Mouse (Mus musculus) cerebellum, adult 11-12 months (tissue): ENCODE results near the gene Slc16a7.

Experiments
- DNase-seq: peaks from one replicate; pipeline ENCODE4 v3.0.0; 2022

The Slc16a7 gene

DNA sequence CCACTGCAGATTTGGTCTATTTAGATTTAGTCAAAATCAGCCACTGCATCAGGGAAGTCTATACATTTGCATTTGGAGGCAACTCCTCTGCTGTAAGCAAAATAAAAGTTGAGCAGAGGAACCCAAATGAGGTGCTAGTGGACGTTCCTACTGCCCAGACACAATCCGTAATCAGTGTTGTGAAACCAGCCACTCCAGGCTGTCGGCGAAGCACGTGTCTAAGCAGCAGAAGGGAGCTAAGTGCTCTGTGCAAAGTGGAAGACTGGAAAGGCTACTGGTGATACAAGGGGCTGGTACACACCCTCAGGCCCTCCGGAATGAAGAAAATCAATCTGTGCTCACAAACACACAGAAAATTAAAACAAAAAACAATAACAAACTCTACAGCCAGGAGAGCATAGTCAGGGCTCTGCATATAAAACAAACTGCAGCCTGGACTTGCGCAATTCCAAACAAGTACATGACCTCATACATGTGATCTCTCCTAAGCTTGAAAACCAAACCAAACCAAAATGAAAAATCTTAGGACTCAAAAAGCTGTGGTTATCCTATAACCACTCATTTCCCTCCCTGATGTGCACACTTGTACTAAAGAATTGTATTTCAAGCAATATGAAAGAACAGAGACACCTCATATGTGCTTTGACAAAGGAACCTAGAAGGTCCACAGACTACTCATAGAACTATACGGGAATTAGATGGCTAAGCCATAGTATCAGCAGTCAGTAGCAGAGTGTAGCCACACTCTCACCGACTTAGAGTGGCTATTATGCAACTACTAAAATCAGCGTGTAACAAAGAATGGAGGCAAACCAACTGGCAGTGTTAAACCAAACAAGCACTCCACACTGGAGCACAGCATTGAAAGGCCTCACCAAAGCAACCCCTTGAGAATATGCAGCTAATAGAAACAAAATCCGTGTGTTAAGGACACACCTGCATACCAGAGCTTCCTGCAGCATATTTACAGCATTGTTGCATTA lies 67.5 kb downstream of the Slc16a7 start:
- no peak for DNase-seq

DNA sequence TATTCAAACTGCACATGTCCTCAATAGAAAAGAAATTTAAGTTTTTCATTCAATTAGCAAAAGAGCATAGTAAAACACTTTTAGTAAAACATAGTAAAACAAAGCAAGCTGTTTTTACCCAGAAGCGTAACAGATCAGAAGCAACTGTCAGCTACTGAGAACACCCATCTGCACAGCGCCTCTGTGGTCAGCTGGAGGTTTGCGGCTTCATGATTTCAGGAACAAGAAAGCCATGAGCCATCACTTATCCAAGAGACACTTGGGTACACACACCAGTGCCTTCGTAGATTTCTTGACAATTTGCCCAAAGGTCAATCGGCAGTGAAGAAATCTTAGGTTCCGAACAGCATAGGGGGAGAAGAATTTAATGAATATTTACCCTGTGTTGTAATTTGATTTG lies 71.9 kb downstream of the Slc16a7 start:
- no peak for DNase-seq

DNA sequence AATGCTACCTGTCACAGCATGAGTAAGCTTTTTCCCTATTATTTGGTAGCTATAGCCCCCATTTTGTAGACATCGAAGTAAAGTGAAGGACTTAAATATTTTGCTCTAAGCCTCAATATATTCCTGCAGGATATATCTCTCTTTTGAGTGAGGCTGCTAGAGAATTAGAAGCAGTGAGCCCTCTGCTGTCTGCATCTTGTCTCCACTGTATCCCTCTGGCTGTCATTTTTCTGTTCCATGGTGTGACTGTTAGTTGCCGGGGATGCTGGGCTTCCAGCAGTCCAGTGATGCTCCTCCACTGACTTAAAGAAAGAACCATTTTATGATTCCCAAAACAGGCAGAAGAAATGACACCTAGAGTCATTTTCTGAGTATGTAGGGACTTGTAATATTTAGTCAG lies 78.4 kb downstream of the Slc16a7 start:
- DNase-seq, result no peak

DNA sequence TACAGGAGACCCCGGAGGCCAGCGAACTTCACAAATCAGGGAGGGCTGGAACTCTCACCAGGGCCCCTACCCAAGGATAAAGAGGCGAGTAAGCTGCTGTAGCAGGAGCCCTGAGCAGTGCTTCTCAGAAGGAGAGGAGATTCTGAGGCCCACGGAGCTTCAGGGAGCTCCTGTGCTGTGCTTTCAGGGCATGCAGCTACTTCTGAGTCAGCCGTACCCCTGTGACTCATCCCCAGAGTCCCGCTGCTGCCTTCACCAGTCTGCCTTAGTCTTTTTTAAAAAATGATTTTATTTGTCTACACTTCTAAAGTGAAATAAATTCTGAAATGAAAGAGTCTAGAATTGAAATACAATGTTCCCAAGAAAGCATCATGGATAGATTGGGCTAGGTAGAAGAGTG lies 91.2 kb downstream of the Slc16a7 start:
- DNase-seq, result no peak

DNA sequence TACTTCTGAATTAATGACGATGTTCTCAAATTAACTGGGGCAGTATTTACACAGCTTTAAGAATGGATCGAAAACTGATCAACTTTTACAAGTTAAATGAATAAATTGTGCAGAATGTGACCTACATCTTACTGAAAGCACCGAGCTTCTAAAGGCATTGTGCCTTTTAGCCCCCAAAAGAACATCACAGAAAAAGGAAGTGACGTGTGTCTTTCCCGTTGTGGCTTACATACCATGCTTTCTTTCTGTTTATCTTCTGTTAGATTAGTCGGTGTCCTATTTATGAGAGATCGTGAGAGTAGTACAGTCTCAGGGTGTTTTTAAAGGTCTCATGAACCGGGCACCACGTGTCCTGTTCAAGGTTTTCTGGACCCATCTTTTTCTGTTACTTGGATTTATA lies 98.9 kb downstream of the Slc16a7 start:
- no peak for DNase-seq

DNA sequence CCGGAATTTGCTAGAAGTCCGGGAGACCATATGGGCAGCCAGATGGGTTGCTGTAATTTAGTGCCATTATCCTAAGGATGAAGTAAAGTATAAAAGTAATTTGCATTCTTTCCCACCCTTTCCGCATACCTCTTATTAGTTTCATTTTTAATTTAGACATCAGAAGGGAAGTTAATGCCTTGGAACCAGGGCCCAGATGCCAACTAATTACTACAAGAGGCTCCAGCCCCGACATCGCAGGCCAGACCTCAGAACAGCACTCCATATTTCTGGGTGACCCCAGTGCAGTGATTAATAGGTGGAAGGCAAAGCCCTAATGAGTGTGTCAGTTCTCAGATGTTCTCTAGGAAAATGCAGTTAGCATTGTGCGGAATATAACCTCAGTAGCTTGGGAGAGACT lies 100.7 kb downstream of the Slc16a7 start:
- DNase-seq, result no peak

DNA sequence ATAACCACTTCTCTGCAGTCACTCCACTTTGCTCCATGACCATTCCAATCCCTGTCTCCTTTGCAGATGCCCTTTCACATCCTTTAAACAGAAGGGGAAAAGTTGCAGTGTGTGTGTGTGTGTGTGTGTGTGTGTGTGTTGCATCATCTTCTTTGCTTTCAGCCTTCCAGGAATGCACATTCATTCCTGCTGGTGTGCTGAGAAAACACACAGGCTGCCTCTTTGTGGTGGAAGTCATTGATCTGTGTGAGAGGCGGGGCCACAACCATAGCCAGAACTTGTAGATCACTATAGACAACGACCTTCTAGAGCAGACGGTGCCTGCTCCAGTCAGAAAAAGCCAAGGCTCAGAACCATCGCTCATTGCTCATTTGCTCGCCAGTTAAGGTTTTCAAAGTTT lies 103.9 kb downstream of the Slc16a7 start:
- DNase-seq, result no peak

DNA sequence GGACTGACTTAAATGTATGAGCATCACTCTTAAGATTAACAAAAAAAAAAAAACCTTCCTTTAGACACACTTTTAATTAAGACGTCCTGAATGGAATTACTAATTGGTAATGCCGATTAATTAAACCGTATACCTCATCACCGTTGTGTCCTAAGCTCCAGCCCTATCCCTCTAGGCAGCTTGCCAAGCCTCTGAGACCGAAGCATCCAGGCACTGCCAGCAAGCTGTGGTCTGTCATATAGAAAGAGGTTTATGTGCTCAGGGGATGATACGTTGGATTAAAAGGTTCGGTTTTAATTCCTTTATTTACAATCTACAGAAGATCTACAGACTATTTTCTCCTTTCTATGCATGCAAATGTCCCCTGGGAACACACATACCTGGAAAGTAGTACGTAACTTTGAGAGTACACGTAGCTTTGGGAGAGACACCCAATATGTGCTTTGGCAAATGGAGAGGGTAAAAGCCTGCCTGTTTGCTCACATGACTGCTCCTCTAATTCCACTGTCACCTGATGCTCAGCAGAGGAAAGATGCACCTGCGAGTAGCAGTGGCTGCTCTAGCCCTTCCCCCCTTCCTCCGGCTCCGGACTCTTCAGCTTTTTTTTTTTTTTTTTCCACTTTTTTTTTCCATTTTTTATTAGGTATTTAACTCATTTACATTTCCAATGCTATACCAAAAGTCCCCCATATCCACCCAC lies 114.0 kb downstream of the Slc16a7 start:
- DNase-seq, result no peak

DNA sequence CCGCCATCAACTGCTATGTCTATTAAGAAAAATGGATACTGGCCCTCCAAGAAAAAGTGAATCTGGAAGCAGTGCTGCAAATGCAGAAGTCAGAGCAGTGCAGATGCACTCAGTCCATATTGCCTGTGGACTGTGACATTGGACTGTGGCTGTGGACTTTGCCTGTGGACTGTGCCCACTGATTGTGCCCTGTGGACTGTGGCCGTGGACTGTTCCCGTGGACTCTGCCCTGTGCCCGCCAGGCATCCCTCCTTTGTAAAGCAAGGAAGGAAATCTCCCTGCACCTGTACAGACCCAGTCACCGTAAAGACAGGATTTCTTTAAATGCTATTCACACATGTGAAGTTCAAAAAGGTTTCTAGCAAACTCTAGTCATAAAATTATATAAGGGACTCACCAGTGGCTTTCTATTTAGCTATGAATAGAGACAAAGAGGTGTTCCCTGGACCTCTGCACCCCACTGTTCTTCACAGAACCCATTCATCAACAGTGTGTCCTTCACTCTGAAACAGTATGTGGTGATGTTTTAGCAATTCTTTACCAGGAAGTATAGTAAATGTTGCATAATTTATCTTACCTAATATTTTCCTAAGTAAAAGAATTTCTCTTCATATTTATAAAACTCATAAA lies 114.6 kb downstream of the Slc16a7 start:
- no peak for DNase-seq

DNA sequence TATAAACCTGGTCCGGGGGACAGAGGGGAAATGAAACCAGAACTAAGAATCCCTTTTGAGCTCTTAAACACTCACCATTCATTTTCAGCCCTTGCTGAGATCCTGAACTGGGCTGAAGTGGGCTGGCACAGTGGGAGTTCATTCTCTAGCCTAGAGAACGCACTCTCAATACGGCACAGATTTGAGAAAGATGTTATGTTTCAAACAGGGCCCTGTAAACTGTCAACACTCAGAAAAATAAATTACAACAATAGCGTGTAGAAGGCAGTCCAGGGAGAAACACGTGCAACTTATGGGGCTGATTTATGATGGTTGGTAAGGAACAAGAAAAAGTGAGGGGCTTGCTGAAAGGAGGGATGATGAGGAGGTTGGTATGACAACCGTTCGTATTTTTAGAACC lies 115.5 kb downstream of the Slc16a7 start:
- no peak for DNase-seq

DNA sequence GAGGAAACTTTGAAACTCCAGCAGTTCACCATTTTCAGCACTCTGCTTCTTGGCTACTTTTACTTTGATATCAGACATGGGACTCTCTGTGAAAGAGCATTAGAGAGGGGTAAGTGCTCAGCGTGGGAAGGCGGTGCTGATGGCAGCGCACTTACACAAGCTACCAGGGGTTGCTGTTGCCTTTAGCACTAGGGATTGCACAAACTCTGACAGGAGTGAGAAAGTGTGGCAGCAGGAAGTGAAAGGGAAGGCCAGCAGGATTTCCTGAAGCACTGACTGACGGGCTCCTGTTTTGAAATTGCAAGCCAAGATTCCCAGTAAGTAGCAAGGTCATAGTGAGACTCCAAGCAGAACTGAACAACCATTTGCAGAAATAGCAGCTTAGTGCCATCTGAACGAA lies 117.8 kb downstream of the Slc16a7 start:
- DNase-seq, result no peak

DNA sequence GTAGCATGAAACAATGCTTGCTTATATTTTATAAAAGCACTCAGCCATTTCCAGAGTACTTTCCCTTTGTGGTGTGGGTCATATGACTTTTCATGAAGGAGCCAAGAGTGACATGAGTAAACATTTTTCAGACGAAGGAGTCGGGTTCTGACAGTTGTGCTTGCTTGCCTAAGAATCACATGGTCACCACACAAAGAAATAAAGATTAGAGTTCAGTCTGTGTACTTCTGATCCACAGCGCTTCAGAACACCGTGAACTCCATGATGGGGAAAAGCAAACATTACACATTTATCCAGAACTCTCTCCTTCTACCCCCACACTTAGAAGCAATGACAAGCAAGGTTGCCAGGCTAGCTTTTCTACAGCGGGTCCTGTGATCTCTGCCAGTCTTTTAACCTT lies 119.0 kb downstream of the Slc16a7 start:
- no peak for DNase-seq

DNA sequence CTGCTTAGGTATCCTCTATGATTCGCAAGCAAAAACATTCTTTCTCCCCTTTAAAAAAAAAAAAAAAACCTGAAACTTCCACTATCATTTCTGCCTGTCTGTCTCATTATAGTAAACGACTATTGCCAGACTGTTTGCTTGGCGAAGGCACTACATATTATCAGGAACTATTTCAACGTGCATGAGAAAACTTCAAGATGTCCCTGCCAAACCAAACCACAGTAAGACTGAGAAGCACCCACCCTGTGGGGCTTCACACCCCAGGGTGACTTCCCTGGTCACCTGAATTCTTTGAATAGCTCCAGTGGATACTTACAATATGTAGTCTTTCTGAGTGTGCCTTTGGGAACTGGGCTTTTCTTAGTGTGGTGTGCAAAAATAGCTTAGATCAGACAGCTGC lies 122.9 kb downstream of the Slc16a7 start:
- DNase-seq, result no peak

DNA sequence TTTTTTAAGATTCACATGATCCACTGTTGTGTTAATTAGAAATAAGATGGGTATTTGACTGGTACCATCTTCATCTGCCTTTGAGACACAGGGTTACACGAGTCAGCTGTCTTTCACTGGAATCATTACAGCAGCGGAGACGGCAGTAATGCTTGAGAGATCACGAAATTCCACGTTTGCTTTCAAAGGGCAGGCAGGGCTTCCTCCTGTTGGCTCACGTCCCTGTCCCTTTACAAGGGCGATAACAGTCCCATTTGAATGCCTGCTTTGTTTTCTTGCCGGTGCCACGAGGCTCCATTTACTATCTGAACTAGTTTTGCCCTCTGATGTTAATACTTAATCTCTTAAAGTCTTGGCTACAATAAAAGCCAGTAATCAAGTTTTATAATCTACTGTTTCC lies 123.4 kb downstream of the Slc16a7 start:
- DNase-seq, result peak; percentile 5

DNA sequence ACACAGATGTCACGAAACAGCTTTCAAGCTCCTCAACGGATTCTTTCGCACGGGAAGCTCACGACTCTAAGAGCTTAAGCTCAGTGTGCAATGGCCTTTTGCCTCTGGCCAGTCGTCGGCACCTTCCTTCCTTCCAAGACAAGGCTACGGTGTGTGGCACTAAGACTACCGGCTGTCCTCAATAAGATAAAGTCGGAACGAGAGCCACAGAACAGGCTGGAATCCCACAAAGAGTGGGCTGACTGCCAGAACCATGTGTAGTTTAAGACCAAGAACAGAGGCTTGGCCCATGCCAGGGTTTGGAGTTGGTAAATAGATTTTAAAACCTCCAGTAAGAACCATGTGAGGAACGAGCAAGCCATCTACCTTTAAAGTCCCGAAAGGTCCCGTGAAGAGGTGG lies 123.8 kb downstream of the Slc16a7 start:
- peak; percentile 41 for DNase-seq

DNA sequence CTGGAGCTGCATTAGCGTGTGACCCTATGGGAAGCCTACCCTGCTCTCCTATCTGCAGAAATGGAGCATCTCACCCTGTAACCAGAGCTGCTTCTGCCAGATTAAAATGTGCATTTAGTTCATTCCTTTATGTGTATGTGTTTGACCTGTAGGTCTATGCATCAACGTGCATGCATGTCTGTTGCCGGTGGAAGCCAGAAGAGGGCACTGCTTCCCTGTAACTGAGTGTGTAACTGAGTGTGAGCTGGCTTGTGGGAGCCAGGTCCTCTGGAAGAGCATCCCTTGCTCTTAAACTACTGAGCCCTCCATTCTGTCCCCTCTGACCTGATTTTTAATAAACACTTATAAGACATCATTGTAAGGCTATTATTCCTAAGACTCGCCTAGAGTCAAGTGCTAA lies 124.3 kb downstream of the Slc16a7 start:
- peak; percentile 48 for DNase-seq

DNA sequence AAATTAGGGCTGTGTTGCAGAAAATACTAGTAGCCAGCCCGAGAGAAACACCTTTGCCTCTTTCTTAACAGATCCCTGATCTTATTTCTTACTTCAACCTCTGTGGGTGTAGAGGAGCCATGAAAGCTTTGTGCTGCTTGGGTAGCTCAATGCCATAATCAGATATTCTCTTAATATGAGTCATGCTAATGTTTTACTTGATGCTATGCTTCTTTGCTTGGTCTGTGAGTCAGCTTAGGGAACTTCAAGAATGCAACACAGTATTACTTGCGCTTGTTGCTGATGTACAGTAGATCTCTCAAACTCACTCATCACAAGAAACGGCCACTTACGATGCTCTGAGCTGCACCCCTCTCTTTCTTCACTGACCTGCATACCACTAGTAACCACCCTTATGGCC lies 133.4 kb downstream of the Slc16a7 start:
- no peak for DNase-seq

DNA sequence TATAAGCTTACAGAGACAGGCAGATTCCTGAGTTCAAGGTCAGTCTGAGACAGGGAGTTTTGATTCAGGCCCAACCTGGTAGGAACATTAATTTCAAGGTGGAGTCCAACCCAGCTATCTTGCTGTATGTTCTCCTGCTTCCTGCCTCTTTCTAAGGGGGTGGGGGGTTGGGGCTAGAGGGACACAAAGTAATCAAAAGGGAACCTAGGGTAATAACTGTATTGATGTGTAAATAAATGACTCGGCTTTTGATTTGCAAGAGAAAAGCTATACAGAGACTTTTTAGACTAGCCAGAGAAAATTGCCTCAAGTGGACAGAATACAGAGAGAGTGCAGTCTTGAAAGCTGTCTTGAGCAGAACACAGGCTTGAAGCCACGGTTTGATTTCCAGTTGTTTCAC lies 174.7 kb downstream of the Slc16a7 start:
- DNase-seq, result no peak

DNA sequence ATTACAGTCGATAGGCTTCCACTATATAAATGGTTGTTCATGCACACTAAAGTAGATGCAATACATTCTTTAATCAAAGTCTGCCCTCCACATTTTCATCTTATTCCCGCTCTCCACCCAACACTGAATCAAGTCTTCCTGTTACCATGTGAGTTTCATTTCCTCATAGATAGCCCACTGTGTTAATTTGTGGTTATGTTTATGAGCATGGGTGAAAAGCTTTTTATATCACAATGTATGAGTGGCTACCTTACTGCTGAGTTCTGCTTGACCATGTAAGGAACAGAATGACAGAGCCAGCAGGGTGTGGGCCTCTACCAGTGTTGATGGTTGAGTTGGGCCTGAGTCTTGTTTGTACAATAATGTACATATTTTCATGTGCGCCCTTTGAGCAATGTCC lies 175.5 kb downstream of the Slc16a7 start:
- no peak for DNase-seq

DNA sequence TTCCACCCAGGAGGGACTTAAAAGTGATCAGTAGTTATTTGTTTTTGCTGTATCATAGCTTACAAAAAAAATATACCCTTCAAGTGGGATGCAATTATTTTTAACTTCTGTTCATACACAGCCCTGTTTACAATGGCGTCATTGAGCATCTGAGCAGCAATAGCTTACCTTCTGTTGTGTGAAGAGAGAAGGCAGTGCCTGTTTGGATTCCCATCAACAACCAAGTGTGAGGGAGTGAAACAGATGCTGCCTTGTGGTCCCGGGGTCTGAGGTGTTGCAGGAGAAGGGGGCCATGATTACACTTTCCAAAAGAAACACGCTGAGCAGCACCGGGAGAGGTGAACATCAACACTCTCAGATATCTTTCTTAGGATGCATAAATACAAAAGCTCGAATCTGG lies 201.7 kb downstream of the Slc16a7 start:
- DNase-seq, result no peak

DNA sequence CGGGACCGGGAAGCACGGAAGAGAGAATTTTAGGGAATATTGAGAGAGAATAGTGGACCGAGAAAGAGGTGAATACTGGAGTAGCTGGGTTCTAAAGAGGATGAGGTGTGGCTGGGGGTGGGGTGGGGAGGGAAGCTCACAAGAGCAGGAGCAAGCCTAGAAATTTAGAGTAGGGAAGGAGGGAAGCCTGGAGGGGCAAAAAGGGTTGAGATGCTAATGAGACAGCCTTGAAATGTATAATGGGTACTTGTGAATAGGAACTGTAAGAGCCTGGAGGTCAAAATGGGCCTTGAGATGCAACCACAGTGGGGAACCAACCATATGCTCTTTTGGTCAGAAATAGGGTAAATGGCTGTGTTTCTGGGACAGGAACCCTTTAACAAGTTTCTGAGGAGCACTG lies 203.9 kb downstream of the Slc16a7 start:
- DNase-seq, result no peak

DNA sequence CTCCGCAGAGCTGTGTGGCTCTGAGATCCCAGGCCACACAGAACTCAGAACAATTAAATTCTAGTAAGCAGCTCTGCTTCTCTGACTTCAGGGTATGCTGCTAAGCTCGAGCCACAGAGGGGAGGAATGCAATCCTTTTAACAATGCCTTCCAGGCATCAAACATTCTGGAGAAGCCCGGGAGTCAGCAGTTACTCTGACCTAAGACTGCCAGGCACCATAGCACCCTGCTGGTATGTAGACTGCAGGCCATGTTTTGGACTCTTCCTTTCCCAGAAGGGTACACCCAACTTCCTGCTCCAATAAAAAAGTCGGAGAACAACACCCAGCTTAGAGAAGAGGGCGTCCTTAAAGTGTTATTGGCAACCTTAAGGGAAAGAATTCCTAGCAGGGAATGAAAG lies 205.1 kb downstream of the Slc16a7 start:
- no peak for DNase-seq

DNA sequence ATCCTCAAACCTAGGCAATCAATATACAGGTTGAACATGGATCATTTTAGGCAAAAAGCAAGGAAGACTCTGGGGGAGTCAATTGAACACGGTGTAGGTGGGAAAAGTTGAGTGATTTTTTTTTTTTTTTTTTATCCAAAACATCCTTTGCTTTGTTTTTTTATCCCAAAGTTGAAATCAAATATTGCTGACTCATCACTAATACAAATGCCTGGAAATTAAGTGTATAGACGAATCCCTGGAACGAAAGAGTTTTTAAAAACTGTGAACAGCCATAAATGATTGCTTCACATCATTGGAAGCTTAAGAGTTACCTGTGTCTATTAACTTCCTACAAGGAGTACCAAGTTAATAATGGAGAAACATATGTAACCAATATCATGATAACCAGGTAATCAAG lies 206.7 kb downstream of the Slc16a7 start:
- DNase-seq, result no peak

DNA sequence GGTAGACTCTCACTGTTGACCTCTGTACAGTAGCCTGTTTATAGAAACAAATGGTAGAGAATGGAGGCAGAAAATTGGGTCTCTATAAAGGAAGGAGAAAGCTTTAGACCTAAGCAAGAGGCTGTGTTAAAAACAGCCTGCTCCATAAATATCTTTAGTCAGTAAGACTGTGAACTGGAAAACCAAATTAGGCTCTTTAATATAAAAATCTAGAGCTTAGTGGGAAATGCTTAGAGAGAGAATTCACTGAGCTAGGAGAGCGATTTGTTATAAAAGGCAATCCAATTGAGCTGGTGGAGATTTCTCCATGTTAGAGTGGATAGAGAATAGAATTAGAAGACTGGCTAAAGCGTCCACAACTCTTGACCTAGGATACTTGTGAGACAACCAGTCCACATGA lies 211.5 kb downstream of the Slc16a7 start:
- DNase-seq, result no peak
